Mouse (Mus musculus) cerebellum, adult 2 months (tissue): ENCODE data around the gene Ggnbp2.

Experiments used
- CTCF ChIP-seq: fragments of 200-500 bp; IDR thresholded peaks from 2 replicates; pipeline ENCODE4 v1.5.1; 2011; ENCODE audit warnings: low read depth, mild to moderate bottlenecking, control low read depth, low read length, moderate library complexity, borderline replicate concordance; ENCODE audit not compliant: insufficient read depth
- POLR2A ChIP-seq: fragments of 200-500 bp; IDR thresholded peaks from 2 replicates; pipeline ENCODE4 v1.6.1; 2011; ENCODE audit warnings: low read length, control low read depth, borderline replicate concordance; ENCODE audit not compliant: insufficient read depth

DNA sequence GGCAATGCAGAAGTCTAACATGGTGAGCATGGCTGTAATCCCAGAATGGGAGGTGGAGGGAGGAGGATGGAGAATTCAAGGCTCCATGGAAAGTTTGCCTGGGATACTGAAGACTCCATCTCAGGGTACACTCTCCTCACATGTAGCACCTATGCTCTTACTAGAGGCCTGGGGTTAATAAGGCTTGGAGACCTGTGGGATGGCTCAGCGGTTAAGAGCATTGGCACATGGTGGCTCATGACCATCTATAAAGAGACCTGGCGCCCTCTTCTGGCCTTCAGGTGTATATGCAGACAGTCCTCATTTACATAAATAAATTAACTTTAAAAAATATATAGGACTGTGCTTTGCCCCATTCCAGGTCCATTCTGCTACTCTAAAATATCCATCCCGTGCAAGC is 48.7 kb upstream of the Ggnbp2 start:
- TF ChIP-seq POLR2A (no peak), CTCF (peak; percentile 38; the same call in 1 of the 2 replicates)
